Mouse (Mus musculus): Measurements from ENCODE around the gene Atp11a.

The Atp11a gene

GRCm38 (mm10) chr8:12873357-12874046 lies 116.7 kb downstream of the Atp11a start, which contains the start of gene Mcf2l:
TSS of gene Mcf2l (plus strand) at chr8:12873806.
- DNase-seq (ENCODE audit: low spot score) = peak; percentile 61

DNA sequence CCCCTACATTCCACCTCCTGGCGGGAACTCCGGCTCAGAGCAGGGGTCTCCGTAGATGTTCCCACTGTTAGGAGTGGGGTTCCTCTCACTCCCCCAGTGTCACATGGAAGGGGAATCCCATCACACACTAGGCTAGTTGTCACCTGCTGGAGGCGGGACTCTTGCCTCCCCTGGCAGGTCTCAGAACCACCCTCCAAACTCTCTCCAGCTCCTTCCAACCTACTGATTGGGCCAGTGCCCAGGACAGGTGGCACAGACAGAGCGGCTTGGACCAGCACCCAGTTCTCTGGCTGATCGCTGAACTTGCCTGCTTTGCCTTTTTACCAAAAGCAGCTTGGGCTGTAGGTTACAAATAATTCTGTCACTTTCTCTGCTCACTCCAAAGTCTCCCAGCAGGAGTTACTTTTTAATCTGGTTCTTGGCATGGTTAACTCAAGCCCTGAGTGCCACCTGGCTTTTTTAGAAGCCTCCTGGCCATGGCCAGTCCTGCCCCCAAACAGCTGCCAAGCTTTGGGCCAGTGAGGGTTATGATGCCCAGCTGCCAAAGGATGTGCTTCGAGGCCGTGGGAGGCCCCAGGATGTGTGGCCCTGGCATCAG lies 117.5 kb downstream of the Atp11a start:
- DNase-seq (ENCODE audit: low spot score) = no peak

DNA sequence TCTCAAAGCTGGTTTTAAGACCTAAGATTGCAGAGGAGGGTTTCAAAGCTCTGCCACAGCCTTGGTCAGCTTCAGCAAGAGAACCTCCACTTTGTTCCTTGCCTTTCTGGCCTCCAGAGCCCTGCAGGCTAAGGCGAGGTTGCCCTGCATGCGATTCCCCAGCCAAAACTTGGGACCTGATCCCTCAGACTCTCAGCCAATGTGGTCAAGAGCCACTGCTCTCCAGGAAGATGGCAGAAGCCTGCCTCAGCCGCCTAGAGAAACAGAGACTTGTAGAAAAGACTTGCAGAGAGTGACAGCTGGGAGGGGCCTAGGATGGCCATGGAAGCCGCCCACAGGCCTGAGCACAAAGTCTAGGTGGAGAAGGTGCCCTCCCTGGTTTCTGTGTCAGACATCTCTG lies 118.2 kb downstream of the Atp11a start:
- DNase-seq (ENCODE audit: low spot score) = no peak

DNA sequence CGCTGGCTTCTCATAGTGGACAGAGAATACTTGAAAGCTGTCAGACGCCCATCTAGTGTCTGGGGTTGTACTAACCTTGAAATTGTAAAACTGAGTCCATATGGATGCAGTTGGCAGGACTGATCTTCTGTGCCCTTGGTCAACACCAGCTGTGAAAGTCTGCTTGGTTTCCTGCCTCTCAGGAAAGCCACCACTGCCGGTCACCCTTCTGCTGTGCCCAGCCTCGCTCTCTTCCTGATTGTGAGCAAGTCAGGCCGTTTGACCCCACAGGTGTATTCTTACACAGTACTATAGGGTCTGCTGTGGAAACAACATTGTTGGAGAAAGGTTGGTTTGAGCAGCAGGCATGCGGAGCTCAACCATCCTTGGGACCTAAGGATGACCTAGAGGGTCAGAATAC lies 120.3 kb downstream of the Atp11a start:
- DNase-seq (ENCODE audit: low spot score) = no peak

GRCm38 (mm10) chr8:12880163-12880562 lies 123.3 kb downstream of the Atp11a start:
- no peak for DNase-seq (ENCODE audit: low spot score)

DNA sequence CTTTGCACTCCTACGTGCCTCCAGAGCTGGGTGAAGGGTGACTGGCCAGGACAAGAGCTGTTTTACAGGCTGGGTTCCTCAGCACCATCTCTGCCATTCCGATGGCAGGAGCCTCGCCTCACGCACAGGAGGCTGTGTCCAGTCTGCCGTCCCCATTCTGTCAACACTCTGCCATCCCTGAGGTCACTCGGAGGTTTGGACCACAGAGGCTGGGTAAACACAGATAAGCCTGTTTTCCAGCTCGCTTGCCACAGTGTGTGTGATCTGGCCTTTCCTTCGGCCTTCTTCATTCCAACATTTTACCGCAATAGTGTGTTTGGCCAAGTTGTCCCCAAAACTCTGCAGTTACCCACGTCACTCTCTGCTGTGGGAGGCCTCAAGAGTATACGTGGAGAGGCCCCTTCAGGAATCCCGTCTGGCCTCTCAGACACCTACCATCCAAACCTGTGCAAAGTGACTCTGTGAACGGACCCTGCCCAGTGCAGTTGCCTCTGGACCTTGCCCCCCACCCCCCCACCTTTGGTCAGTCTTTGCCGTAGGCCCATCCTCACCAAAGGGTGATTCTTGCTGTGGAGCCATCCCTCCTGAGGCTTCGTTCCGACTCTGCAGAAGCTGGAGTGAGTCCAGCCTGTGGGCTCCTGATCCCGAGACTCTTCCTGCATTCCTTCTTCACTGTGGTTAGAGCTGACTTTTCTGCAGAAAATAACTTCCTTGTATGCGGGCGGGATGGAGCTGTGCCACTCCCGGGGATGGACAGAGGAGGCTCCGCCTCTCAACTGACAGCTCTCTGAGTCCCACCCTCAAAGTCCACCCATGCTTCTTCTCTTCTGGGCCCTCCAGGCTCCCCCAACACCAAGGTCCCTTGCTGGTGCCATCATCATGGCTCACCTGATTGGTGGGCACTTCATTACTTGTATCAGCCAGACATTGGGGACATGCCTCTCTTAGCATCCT lies 126.5 kb downstream of the Atp11a start:
- DNase-seq (ENCODE audit: low spot score) = no peak

- no peak for DNase-seq (ENCODE audit: low spot score)
Measured at GRCm38 (mm10) chr8:12887772-12888435, 131.1 kb downstream of the Atp11a start.

GRCm38 (mm10) chr8:12889046-12889598 lies 132.3 kb downstream of the Atp11a start:
- no peak for DNase-seq (ENCODE audit: low spot score)

- DNase-seq (ENCODE audit: low spot score) = no peak
Measured at GRCm38 (mm10) chr8:12892882-12893446, 136.2 kb downstream of the Atp11a start.

GRCm38 (mm10) chr8:12893797-12894578 lies 137.2 kb downstream of the Atp11a start:
- DNase-seq (ENCODE audit: low spot score) = no peak

DNA sequence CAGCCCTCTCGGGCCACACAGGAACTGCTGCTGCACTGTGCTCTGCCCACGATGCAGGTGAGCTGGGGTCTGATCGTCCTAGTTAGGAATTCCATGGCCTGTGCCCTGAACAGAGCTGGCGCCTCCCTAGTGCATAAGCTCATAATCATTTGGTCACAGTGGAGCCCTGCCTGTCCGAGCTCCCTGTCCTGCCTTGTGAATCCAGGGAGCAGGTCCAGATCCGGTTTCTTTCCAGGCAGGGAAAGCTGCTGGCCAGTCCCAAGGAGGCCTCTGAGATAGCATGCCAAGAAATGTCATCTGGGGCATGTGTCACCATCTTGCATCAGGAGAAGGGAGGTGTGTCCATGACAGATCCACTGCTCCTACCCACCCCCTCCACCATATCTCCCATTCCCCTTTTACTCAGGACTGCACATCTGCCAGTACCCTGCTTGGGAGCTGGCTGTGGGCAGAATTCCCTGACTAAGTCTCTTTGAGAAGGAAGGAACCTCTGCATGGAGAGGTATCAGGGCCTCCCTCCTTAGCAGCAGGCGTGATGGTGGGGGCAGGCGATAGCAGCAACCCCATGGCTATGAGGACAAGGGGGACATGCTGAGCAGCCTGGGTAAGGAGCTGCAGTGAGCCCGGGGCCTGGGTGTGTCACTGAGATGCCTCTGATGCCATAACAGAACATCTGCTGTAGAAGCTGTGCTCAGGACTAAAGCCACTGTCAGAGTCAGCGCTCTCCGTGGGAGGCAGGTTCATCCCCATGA lies 138.1 kb downstream of the Atp11a start:
- no peak for DNase-seq (ENCODE audit: low spot score)

GRCm38 (mm10) chr8:12895535-12896150 lies 138.8 kb downstream of the Atp11a start:
- DNase-seq (ENCODE audit: low spot score) = no peak

- no peak for DNase-seq (ENCODE audit: low spot score)
Measured at GRCm38 (mm10) chr8:12896494-12897373, 139.9 kb downstream of the Atp11a start.

GRCm38 (mm10) chr8:12897815-12898214 lies 141.0 kb downstream of the Atp11a start:
- no peak for DNase-seq (ENCODE audit: low spot score)

DNA sequence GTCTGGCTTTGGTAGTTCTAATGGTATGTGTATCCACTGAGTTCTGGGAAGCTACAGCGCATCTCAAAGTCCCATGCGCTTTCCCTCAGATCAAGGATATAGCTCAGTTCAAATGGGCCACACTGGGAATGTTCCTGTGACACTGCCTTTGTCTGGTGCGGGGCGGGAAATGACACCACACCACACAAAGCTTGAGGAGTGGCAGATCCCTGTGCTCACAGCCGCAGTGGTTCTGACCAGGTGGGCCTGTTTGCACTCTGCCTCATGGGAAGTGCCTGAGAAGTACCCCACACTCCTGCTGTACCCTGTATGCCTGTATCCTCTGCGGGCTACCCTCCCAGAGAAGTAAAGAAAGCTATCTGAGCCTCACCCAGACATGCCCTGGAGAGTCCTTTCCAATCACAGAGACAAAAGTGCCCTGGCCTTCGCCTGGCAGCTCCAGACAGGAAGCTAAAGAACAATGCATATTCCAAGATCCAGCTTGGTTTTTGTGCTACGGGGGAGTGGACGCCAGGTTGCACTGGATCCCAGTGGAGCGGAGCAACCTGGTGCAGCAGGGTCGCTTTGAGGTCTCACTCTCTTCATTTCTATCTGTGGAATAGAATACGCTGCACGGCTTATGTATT lies 147.1 kb downstream of the Atp11a start:
- no peak for DNase-seq (ENCODE audit: low spot score)

DNA sequence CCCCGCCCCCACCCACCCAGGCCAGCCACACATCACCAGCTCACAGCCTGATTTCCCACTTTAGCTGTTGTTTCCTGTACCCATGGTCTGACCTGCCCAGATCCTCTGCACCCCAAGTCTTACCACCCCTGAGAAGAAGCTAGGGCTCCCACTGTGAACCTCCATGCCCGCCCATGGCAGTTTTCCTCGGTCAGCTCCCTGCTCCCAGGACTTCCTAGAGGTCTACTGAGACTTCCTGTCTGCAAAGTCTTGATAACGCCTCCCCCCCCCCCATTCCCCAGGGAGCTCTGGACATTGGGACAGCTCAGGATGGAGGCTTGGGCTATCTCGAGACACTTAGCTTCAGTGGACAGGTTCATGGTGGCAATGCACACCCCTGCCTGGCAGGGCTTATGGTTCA lies 148.3 kb downstream of the Atp11a start:
- no peak for DNase-seq (ENCODE audit: low spot score)

DNA sequence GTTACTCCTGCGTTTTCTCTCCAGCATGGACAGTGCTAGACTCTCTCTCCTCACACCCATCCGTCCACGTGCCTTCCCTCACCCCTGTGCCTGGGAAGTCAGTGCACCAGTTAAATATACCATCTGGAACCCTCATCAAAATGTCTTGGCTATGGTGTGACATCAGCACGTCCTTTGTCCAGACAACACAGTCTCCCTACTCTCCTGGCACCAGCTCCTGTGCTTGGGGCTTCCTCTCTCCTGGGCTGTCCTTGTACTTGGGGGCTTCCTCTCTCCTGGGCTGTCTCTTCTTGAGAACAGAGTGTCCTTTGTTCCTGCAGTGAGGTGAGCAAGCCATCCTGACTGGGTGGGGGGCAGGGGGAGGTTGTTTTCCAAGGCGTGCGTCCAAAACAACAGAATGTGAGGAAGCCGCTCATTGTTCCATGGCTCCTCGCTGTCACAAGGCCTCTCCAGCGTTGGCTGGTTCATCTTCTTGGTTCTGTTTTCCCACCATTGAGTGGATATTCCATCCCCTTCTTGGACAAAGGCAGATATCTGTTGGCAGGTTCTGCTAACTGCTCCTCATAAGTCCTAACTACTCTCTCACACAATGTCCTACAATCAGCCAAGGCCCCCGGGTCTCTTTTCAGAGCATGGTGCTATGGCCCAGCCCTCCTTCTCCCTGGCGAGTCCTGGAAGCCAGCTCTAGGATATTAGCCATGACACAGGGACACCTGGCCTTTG lies 148.9 kb downstream of the Atp11a start:
- no peak for DNase-seq (ENCODE audit: low spot score)

All from ovary, postnatal 36 days (tissue).